Mouse (Mus musculus) heart, embryonic 13.5 days (tissue): Measurements from ENCODE around the gene Mcf2l. TPM values are rescaled to one million over a fixed set of nuclear protein-coding genes. Genes with fewer than 3 reads are reported as not detected.

Source experiments
- ATAC-seq: fragments of 200-750 bp; cut with Nextera tagmentation; 2 replicates; pipeline ENCODE4 v1.8.0; 2017; ENCODE audit warnings: moderate TSS enrichment; ENCODE audit not compliant: insufficient number of reproducible peaks, low FRiP score, low TSS enrichment; ENCODE audit errors: extremely low read depth
- H3K27ac ChIP-seq: fragments of 300-500 bp; sonication (generic); replicated peaks from 2 replicates; pipeline ENCODE4 v1.5.1; 2015; ENCODE audit warnings: moderate library complexity, mild to moderate bottlenecking, inconsistent platforms
- H3K27me3 ChIP-seq: fragments of 300-500 bp; sonication (generic); replicated peaks from 2 replicates; pipeline ENCODE4 v1.6.1; 2015; ENCODE audit warnings: mild to moderate bottlenecking, inconsistent platforms
- H3K36me3 ChIP-seq: fragments of 300-500 bp; sonication (generic); 2 replicates; pipeline ENCODE4 v1.6.1; 2015; ENCODE audit warnings: mild to moderate bottlenecking, inconsistent platforms
- H3K4me1 ChIP-seq: fragments of 300-500 bp; sonication (generic); 2 replicates; pipeline ENCODE4 v1.6.1; 2015; ENCODE audit warnings: inconsistent platforms
- H3K4me2 ChIP-seq: fragments of 300-500 bp; sonication (generic); 2 replicates; pipeline ENCODE4 v1.6.1; 2015; ENCODE audit warnings: inconsistent platforms, mild to moderate bottlenecking, moderate library complexity
- H3K4me3 ChIP-seq: fragments of 300-500 bp; sonication (generic); 2 replicates; pipeline ENCODE4 v1.5.1; 2015; ENCODE audit warnings: moderate library complexity, mild to moderate bottlenecking, inconsistent platforms
- H3K9ac ChIP-seq: fragments of 300-500 bp; sonication (generic); 2 replicates; pipeline ENCODE4 v1.6.1; 2015; ENCODE audit warnings: inconsistent platforms, mild to moderate bottlenecking, moderate library complexity
- H3K9me3 ChIP-seq: fragments of 300-500 bp; sonication (generic); 2 replicates; pipeline ENCODE4 v1.6.1; 2016; ENCODE audit warnings: inconsistent platforms
- WGBS: fragments of 180-500 bp; shearing (Covaris S2); methylation state at CpG from one replicate; pipeline ENCODE4 v1.1.7; 2015; ENCODE audit warnings: mixed read lengths; 5-methylcytosine and 5-hydroxymethylcytosine counted together
- polyA plus RNA-seq: library from polyadenylated mRNA; unstranded; fragments of >200 nt; fragmentation: Nextera tagmentation; extraction: Ambion mirVana; gene quantifications from 2 replicates; pipeline ENCODE4 v1.2.1, GENCODE M21; 2015

The Mcf2l gene
- polyA plus RNA-seq, 1 experiment from 2014 or later: 7.1 TPM

- 31% methylated on average over 8 of the region's 8 CpGs for WGBS
- peak overlapping the region; percentile 87 for H3K4me2 ChIP-seq
- H3K27me3 ChIP-seq: peaks cover 51% of the 10 kb centered on the region
- no peak for ATAC-seq
- no peaks in the 10 kb centered on the region for H3K9me3 ChIP-seq
- peak overlapping the region; percentile 67 for H3K9ac ChIP-seq
- no peak overlapping the region for H3K27ac ChIP-seq
- peak overlapping the region; percentile 65 for H3K4me3 ChIP-seq
- H3K36me3 ChIP-seq: no peaks in the 10 kb centered on the region
- H3K4me1 ChIP-seq: peaks cover 34% of the 10 kb centered on the region
These were observed 687 bp downstream of the Mcf2l start for GRCm38 (mm10) chr8:12874194-12874791.

GRCm38 (mm10) chr8:12874971-12875370 lies 1.4 kb downstream of the Mcf2l start:
- peaks cover 54% of the 10 kb centered on the region for H3K27me3 ChIP-seq

GRCm38 (mm10) chr8:12877126-12877525 lies 3.5 kb downstream of the Mcf2l start:
- Histone ChIP-seq H3K27me3 (peaks cover 41% of the 10 kb centered on the region), H3K4me3 (no peak overlapping the region), H3K4me2 (no peak overlapping the region), H3K4me1 (peaks cover 28% of the 10 kb centered on the region), H3K36me3 (no peaks in the 10 kb centered on the region), H3K9me3 (no peaks in the 10 kb centered on the region), H3K9ac (no peak overlapping the region), H3K27ac (no peak overlapping the region)
- ATAC-seq: no peak
- WGBS: 77% methylated on average over 6 of the region's 6 CpGs

More at GRCm38 (mm10) chr8:12874971-12875370, 1.4 kb downstream of the Mcf2l start:
- Histone ChIP-seq H3K4me2 (no peak overlapping the region), H3K4me3 (no peak overlapping the region), H3K27ac (no peak overlapping the region), H3K4me1 (peaks cover 35% of the 10 kb centered on the region), H3K9ac (no peak overlapping the region), H3K9me3 (no peaks in the 10 kb centered on the region), H3K36me3 (no peaks in the 10 kb centered on the region)
- no peak for ATAC-seq
- 77% methylated on average over 4 of the region's 4 CpGs for WGBS

- no peak overlapping the region for H3K9ac ChIP-seq
- peaks cover 20% of the 10 kb centered on the region for H3K27me3 ChIP-seq
- H3K9me3 ChIP-seq: no peaks in the 10 kb centered on the region
- H3K36me3 ChIP-seq: no peaks in the 10 kb centered on the region
- H3K27ac ChIP-seq: no peak overlapping the region
- H3K4me1 ChIP-seq: peaks cover 36% of the 10 kb centered on the region
- no peak overlapping the region for H3K4me3 ChIP-seq
- 88% methylated on average over 6 of the region's 6 CpGs for WGBS
- H3K4me2 ChIP-seq: no peak overlapping the region
- no peak for ATAC-seq
These were observed 6.6 kb downstream of the Mcf2l start for GRCm38 (mm10) chr8:12880163-12880562.

GRCm38 (mm10) chr8:12883051-12884004 lies 9.7 kb downstream of the Mcf2l start:
- no peak overlapping the region for H3K27ac ChIP-seq
- ATAC-seq: no peak
- no peaks in the 10 kb centered on the region for H3K36me3 ChIP-seq
- 0 out of 2 replicates have a peak, but pooled peaks cover 4% of the 10 kb centered on the region for H3K27me3 ChIP-seq
- 30% methylated on average over 21 of the region's 21 CpGs for WGBS
- H3K4me3 ChIP-seq: no peak overlapping the region
- H3K4me1 ChIP-seq: peaks cover 33% of the 10 kb centered on the region
- H3K4me2 ChIP-seq: peak overlapping the region; percentile 36
- H3K9ac ChIP-seq: peak overlapping the region; percentile 8; the same call in 1 of the 2 replicates
- no peaks in the 10 kb centered on the region for H3K9me3 ChIP-seq

- H3K9me3 ChIP-seq: no peaks in the 10 kb centered on the region
- H3K4me2 ChIP-seq: no peak overlapping the region
- H3K27me3 ChIP-seq: peaks cover 17% of the 10 kb centered on the region
- 77% methylated on average over 16 of the region's 16 CpGs for WGBS
- H3K4me3 ChIP-seq: no peak overlapping the region
- H3K4me1 ChIP-seq: peaks cover 10% of the 10 kb centered on the region
- H3K9ac ChIP-seq: no peak overlapping the region
- no peak overlapping the region for H3K27ac ChIP-seq
- ATAC-seq: no peak
- H3K36me3 ChIP-seq: no peaks in the 10 kb centered on the region
These were observed 14.3 kb downstream of the Mcf2l start for GRCm38 (mm10) chr8:12887772-12888435.

GRCm38 (mm10) chr8:12889046-12889598 lies 15.5 kb downstream of the Mcf2l start:
- peaks cover 17% of the 10 kb centered on the region for H3K27me3 ChIP-seq
- no peak overlapping the region for H3K4me3 ChIP-seq
- H3K4me1 ChIP-seq: no peaks in the 10 kb centered on the region
- WGBS: 80% methylated on average over 11 of the region's 11 CpGs
- no peak overlapping the region for H3K9ac ChIP-seq
- H3K27ac ChIP-seq: no peak overlapping the region
- no peaks in the 10 kb centered on the region for H3K9me3 ChIP-seq
- no peaks in the 10 kb centered on the region for H3K36me3 ChIP-seq
- H3K4me2 ChIP-seq: no peak overlapping the region
- no peak for ATAC-seq

GRCm38 (mm10) chr8:12892882-12893446 lies 19.4 kb downstream of the Mcf2l start:
- H3K9me3 ChIP-seq: no peaks in the 10 kb centered on the region
- no peak overlapping the region for H3K4me3 ChIP-seq
- H3K4me1 ChIP-seq: peaks cover 14% of the 10 kb centered on the region; the same call in 1 of the 2 replicates
- no peaks in the 10 kb centered on the region for H3K36me3 ChIP-seq
- H3K4me2 ChIP-seq: no peak overlapping the region
- H3K27me3 ChIP-seq: peaks cover 24% of the 10 kb centered on the region
- no peak overlapping the region for H3K9ac ChIP-seq
- no peak for ATAC-seq
- WGBS: 54% methylated on average over 5 of the region's 5 CpGs
- H3K27ac ChIP-seq: no peak overlapping the region

- ATAC-seq: no peak
- Histone ChIP-seq H3K27me3 (peaks cover 24% of the 10 kb centered on the region), H3K4me2 (no peak overlapping the region), H3K4me1 (peaks cover 17% of the 10 kb centered on the region; the same call in 1 of the 2 replicates), H3K9ac (no peak overlapping the region), H3K4me3 (no peak overlapping the region), H3K9me3 (no peaks in the 10 kb centered on the region), H3K27ac (no peak overlapping the region), H3K36me3 (no peaks in the 10 kb centered on the region)
- 73% methylated on average over 12 of the region's 12 CpGs for WGBS
These were observed 20.4 kb downstream of the Mcf2l start for GRCm38 (mm10) chr8:12893797-12894578.

GRCm38 (mm10) chr8:12894783-12895534 lies 21.4 kb downstream of the Mcf2l start:
- Histone ChIP-seq H3K27ac (no peak overlapping the region), H3K4me2 (no peak overlapping the region), H3K9me3 (no peaks in the 10 kb centered on the region), H3K9ac (no peak overlapping the region), H3K27me3 (peaks cover 23% of the 10 kb centered on the region), H3K4me1 (peaks cover 23% of the 10 kb centered on the region), H3K36me3 (no peaks in the 10 kb centered on the region), H3K4me3 (no peak overlapping the region)
- ATAC-seq: no peak
- WGBS: 69% methylated on average over 11 of the region's 11 CpGs
